Mouse (Mus musculus) telencephalon, adult 2 months (tissue): ENCODE measurements at regions not wholly inside any gene's neighbourhood (a gene's known extent, or its start where the extent isn't known, plus 50 kb on each side); places are given as distances from the start of the nearest gene placed in this dataset.

ENCODE experiments used
- DNase-seq: peaks from one replicate; pipeline ENCODE4 v3.0.0-alpha.2; 2011; ENCODE audit warnings: low read depth, low spot score

- no peak for DNase-seq
Measured at GRCm38 (mm10) chr5:52920251-52920650, 86.4 kb downstream of the Anapc4 start.

GRCm38 (mm10) chr5:52920722-52921264, 87.0 kb downstream of the Anapc4 start:
- no peak for DNase-seq

GRCm38 (mm10) chr5:52925006-52925405, 91.2 kb downstream of the Anapc4 start:
- no peak for DNase-seq

DNA sequence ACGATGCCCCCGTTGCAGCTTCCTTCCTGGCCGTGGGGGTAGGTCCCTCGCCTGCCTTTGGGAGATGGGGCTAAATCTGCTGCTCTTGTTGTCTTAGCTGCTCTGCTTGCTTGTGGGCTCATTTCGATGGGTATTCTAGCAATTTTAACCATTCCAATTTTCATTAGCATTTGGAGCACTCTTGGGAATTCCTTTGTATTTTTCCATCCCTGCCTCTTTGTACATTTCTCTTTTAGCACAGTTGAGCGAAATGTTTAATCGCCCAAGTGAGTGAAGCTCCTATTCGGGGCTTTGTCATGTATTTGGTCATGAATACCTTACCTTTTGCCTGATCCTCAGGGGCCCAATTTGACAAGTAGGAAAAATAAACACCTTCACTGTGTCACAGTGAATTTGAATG, 95.9 kb downstream of the Anapc4 start:
- no peak for DNase-seq

GRCm38 (mm10) chr5:52933291-52933690, 99.5 kb downstream of the Anapc4 start:
- no peak for DNase-seq

DNA sequence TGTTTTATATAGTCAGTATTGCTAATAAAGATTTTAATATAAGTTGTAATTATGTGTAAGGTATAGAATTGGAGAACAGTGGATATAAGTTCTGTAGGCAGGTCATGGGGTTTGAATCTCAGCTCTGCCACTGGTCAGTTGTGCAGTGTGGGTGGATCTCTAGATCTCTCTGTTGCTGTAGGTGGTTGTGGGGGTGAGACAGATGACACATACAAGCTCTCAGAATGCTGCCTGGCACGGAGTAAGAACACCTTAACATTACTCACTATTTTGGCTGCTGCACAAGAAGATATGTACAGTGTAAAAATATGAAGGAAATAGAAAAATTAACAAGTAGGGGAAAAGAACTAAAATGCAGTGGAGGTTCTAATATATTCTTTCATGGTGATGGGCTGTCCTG, 100.3 kb upstream of the Slc34a2 start:
- peak; percentile 49 for DNase-seq

DNA sequence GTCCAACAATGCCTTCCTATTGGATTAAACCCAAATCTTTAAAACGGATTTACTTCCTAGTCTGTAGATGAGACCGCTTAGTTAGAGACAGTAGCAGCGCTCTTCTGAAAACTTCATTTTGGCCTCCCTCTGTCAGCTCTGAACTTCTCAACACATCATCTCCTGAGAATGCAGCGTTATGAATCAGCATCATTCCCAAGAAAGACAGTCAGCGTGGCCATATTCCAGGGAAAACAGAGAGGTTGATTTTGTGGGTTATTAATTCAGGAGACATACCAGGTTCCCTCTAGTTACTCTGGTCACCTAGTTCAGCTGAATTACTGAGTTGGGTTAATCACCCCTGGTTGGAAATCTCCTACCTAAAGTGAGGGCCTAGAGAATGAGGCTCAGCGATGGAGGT, 97.9 kb upstream of the Slc34a2 start:
- no peak for DNase-seq

GRCm38 (mm10) chr5:52940645-52941044, 97.2 kb upstream of the Slc34a2 start:
- DNase-seq: no peak

GRCm38 (mm10) chr5:52953875-52954274, 84.0 kb upstream of the Slc34a2 start:
- no peak for DNase-seq

DNA sequence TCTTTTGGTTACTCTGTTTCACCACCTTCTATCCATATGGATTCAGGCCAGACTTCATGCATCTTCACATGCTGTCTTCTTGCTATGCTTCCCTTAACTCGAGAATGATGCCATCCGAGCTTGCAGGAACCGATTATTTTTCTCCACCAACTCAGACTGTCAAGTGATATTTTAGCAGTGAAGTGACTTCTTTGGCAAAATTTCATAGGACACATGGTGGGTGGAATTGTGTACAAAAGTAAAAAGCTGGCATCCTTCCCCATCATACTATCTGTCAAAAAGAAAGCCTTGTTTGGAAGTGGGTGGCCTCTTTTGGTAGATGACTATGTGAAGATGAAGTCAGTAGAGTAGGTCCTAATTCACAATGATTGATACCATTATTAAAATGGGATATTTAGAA, 83.2 kb upstream of the Slc34a2 start:
- peak; percentile 74 for DNase-seq

DNA sequence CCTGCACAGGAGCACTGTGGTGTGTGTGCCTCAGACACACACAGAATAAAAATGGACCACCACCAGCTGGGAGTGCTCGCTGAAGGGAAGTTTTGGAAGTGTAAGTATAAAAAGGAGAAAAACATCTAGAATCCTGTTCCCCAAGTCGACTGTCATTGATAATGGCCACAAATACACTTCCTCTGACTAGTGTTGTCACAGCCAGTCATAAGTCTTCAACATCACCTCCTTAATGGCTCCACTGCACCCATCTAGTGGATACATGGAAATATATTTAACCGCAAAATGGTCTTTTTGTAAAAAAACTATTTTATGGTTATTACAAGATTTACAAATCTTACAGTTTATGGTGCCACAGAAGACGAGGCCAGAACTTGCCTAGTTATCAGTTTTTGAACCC, 73.7 kb upstream of the Slc34a2 start:
- no peak for DNase-seq

DNA sequence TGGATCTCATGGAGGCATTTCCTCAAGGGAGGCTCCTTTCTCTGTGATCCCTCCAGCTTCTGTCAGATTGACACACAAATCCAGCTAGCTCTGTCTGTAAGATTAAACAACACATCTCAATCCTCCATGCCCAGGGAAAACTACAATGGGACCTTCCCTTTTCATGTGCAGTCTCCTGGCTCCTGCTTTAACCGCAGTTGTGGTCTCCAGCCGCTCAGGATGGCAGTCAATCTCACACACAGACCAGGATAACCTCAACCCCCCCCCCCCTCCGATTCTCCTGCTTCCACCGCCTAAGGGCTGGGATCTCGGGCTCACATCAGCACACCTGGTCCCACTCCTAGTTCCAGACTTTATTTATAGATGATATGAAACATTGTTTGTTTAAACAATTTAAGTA, 66.1 kb upstream of the Slc34a2 start:
- no peak for DNase-seq

- DNase-seq: no peak
Measured at GRCm38 (mm10) chr5:52973003-52973402, 64.9 kb upstream of the Slc34a2 start.

DNA sequence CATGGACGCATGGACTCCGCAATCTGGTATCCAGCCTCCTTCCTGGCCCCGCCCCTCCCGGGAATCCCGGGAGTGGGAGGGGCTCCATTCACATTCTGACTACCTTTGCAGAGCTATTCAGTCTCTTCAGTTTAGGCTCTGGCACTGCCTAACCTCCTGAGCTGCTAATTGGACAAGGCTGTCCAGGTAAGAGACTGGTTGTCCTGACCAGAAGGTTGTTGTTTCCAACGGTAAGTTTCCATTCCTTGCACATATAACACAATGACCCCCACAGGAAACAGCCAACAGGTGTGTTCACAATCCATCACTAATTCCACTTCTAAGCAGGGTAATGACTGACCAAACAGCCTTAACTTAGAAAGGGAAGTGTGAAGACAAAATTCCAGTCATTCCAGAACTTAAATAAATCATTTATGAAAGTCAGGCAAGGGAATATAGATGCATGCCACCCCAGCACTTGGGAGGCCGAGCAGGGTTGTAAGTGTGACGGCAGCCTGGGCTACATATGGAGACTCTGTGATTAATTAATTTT, 62.3 kb upstream of the Slc34a2 start:
- no peak for DNase-seq

- DNase-seq: no peak
Measured at GRCm38 (mm10) chr5:52977826-52978687, 59.8 kb upstream of the Slc34a2 start.

DNA sequence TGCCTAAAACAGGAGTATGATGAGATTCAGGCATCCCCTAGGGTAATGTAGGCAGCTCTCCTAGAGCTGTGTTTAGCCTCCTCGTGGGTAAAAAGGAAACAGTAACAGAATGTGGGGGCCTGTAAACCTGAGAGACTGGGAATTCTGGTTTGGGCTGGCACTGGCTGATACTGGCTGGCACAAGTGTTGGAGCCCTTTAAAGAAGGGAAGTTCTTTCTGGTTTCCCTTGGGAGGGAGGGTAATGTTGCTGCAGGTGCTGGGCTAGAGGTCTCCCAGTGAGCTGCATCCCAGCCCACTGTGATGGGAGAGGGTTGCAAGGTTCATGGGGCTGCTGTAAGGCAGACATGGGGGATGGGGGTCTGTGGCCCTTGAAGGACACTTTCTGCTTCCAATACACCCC, 58.4 kb upstream of the Slc34a2 start:
- DNase-seq: no peak

GRCm38 (mm10) chr5:52982056-52982455, 55.8 kb upstream of the Slc34a2 start:
- peak; percentile 42 for DNase-seq

- no peak for DNase-seq
Measured at GRCm38 (mm10) chr5:52982741-52983140, 55.1 kb upstream of the Slc34a2 start.
